Mouse (Mus musculus) limb, embryonic 11.5 days (tissue): ENCODE results near the gene Ccnd1. TPM values are rescaled to one million over a fixed set of nuclear protein-coding genes. Genes with fewer than 3 reads are reported as not detected.

ENCODE experiments used
- ATAC-seq: fragments of 200-750 bp; cut with Nextera tagmentation; 2 replicates; pipeline ENCODE4 v1.8.0; 2017; ENCODE audit warnings: low read depth; ENCODE audit not compliant: insufficient number of reproducible peaks, low FRiP score, low TSS enrichment
- DNase-seq: peaks from one replicate; pipeline ENCODE4 v3.0.0-alpha.2; 2015; ENCODE audit warnings: low spot score
- H3K27ac ChIP-seq: fragments of 300-500 bp; sonication (generic); replicated peaks from 2 replicates; pipeline ENCODE4 v1.5.1; 2014; ENCODE audit warnings: low read depth, mild to moderate bottlenecking, low read length
- H3K27me3 ChIP-seq: fragments of 300-500 bp; sonication (generic); 2 replicates; pipeline ENCODE4 v1.6.1; 2014; ENCODE audit warnings: mild to moderate bottlenecking, low read length, mixed read lengths; ENCODE audit not compliant: control insufficient read depth, insufficient read depth
- H3K36me3 ChIP-seq: fragments of 300-500 bp; sonication (generic); 2 replicates; pipeline ENCODE4 v1.6.1; 2014; ENCODE audit warnings: mild to moderate bottlenecking, low read length, moderate library complexity, mixed read lengths; ENCODE audit not compliant: control insufficient read depth, insufficient read depth
- H3K4me1 ChIP-seq: fragments of 300-500 bp; sonication (generic); 2 replicates; pipeline ENCODE4 v1.6.1; 2014; ENCODE audit warnings: low read length, mixed read lengths; ENCODE audit not compliant: control insufficient read depth, insufficient read depth
- H3K4me2 ChIP-seq: fragments of 300-500 bp; sonication (generic); 2 replicates; pipeline ENCODE4 v1.6.1; 2014; ENCODE audit warnings: low read depth, mild to moderate bottlenecking, moderate library complexity; ENCODE audit not compliant: severe bottlenecking
- H3K4me3 ChIP-seq: fragments of 300-500 bp; sonication (generic); 2 replicates; pipeline ENCODE4 v1.5.1; 2014; ENCODE audit warnings: low read depth, low read length
- H3K9ac ChIP-seq: fragments of 300-500 bp; sonication (generic); 2 replicates; pipeline ENCODE4 v1.6.1; 2014; ENCODE audit warnings: mild to moderate bottlenecking, low read length
- H3K9me3 ChIP-seq: fragments of 300-500 bp; sonication (generic); 2 replicates; pipeline ENCODE4 v1.6.1; 2016; ENCODE audit warnings: low read length; ENCODE audit not compliant: control insufficient read depth
- WGBS: fragments of 180-500 bp; shearing (Covaris S2); extraction: QIAGEN DNeasy Blood & Tissue Kit; methylation state at CpG from one replicate; pipeline ENCODE4 v1.1.7; 2014; 5-methylcytosine and 5-hydroxymethylcytosine counted together
- polyA plus RNA-seq: library from polyadenylated mRNA; unstranded; fragments of >200 nt; fragmentation: Nextera tagmentation; extraction: Ambion mirVana; gene quantifications from 2 replicates; pipeline ENCODE4 v1.2.1, GENCODE M21; 2014

Gene Ccnd1
- polyA plus RNA-seq, 1 experiment from 2014 or later: 200 TPM

GRCm38 (mm10) chr7:144883106-144883505 lies 56.6 kb downstream of the Ccnd1 start:
- H3K36me3 ChIP-seq: no peaks in the 10 kb centered on the region
- no peaks in the 10 kb centered on the region for H3K9me3 ChIP-seq
- WGBS: 27% methylated on average over 2 of the region's 2 CpGs
- H3K27ac ChIP-seq: no peak overlapping the region
- no peak overlapping the region for H3K4me2 ChIP-seq
- no peak overlapping the region for H3K9ac ChIP-seq
- no peak for ATAC-seq
- H3K4me3 ChIP-seq: no peak overlapping the region
- 0 out of 2 replicates have a peak, but pooled peaks cover 3% of the 10 kb centered on the region for H3K4me1 ChIP-seq
- DNase-seq: peak; percentile 52
- no peaks in the 10 kb centered on the region for H3K27me3 ChIP-seq

Other genes starting within 250 kb of the Ccnd1 start
- gene Ano1, start 188.0 kb downstream of the Ccnd1 start, polyA plus RNA-seq: 1.3 and 1.4 TPM in 2 replicates
- gene Fgf3, start 101.8 kb downstream of the Ccnd1 start, polyA plus RNA-seq: 0.47 TPM in 1 of 2 replicates, not detected in the other
- gene Fgf4, start 92.6 kb downstream of the Ccnd1 start, polyA plus RNA-seq: 0.17 and 0.78 TPM in 2 replicates
- 0.47 and 0.52 TPM in 2 replicates for gene Fgf15, start 43.4 kb downstream of the Ccnd1 start, polyA plus RNA-seq
- gene LTO1, start 24.8 kb downstream of the Ccnd1 start, polyA plus RNA-seq: 22.6 and 23.3 TPM in 2 replicates